Comparison of ENCODE assay signal across 21 mouse cellular contexts in the genomic region with DNA sequence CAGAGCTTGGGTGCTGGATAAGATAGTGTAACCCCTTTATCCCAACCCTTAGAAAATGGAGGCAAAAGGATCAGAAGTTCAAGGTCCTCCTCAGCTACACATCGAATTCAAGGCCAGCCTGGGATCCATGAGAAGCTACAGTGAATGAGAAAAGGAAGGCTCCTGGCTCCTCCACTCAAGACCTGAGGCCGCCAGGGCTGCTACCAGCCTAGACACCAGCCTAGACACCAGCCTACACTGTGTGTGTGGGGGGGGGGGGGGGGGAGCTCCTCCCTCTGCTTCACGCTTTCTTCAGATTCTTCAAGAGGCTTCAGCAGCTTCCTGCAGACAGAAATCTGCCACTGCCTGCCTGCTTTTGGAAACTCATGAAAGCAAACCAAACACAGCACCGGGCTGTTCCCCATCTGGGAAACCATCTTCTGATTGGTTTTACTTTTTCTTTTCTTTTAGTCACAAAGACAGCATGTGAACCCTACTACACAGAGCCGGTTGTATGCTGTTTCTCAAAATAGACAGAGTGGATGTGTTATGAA. TPM values are rescaled to one million over a fixed set of nuclear protein-coding genes. Genes with fewer than 3 reads are reported as not detected.
DNase-seq lines count a peak whose midpoint lies in the region; ATAC-seq lines count a peak whose summit lies in the region.
"Had no signal": no experiment of that assay in that cellular context is flagged by ENCODE, and none has a peak within 500 bp of the region (broad histone marks: within the 10 kb centered on the region; RNA-seq: fewer than 3 reads in every experiment).

No protein-coding gene starts in this region.

- peak; percentile 70 for ATAC-seq in frontal cortex, adult (ENCODE audit: low TSS enrichment)
- ATAC-seq in megakaryocyte progenitor cell, adult 5-6 weeks (replicated peaks; ENCODE audit: poor library complexity), result no peak
- ATAC-seq: activated CD4-positive, CD25-positive, alpha-beta regulatory T cell, adult 4 months; forebrain, embryonic 13.5 days; forebrain, embryonic 16.5 days; hindbrain, postnatal 0 days; inflammation-experienced regulatory T-cells, adult 6 months; Patski had no signal

- intact Hi-C loops in left cerebral cortex, postnatal 25 days (cut with DNase I), result no loop called here

- no peak for DNase-seq in frontal cortex, postnatal 25 days (ENCODE audit: low spot score in 2 of 2)
- peak; percentile 6 to 37 for DNase-seq in left cerebral cortex, postnatal 25 days (ENCODE audit: low spot score in 2 of 2)
- no peak for DNase-seq in left cerebral cortex, adult 18-20 months (ENCODE audit: low spot score in 2 of 2)
- DNase-seq in telencephalon, adult 2 months (ENCODE audit: low read depth, low spot score), result peak; percentile 21
- DNase-seq: adrenal gland, adult 8-10 months; adrenal gland, postnatal 25 days; cerebellum, adult 18-20 months; cerebellum, adult 9-10 months; cerebellum, postnatal 14 days; gastrocnemius, postnatal 25 days; heart, adult 2 months; heart, postnatal 14 days; heart, postnatal 4 days had no signal

RNA-seq across cellular contexts. Expression of gene Fam136a, which starts 43.3 kb away (rescaled TPM):
- total RNA-seq in left cerebral cortex, postnatal 25 days (2021), result 10 to 100 TPM; 23.9 to 24.1 TPM
- total RNA-seq in left cerebral cortex, adult 18-20 months (2021), result 10 to 100 TPM; 20.5 to 21.7 TPM
- total RNA-seq in megakaryocyte progenitor cell, adult 5-6 weeks (2015), result 55.2 and 59.2 TPM in 2 replicates
- total RNA-seq in megakaryocyte progenitor cell, adult 5-6 weeks (2017), result 78.4 and 102 TPM in 2 replicates

RNA-seq across cellular contexts. Expression of gene Snrpg, which starts 49.0 kb away (rescaled TPM):
- total RNA-seq in left cerebral cortex, postnatal 25 days (2021), result 10 to 100 TPM; 58.9 to 62.2 TPM
- 10 to 100 TPM; 50.7 to 60.3 TPM for total RNA-seq in left cerebral cortex, adult 18-20 months (2021)
- total RNA-seq in megakaryocyte progenitor cell, adult 5-6 weeks (2015), result 520 and 538 TPM in 2 replicates
- total RNA-seq in megakaryocyte progenitor cell, adult 5-6 weeks (2017), result 60.0 and 69.9 TPM in 2 replicates

Comparison
In these comparisons a context has a peak if more than half of its experiments do, and no peak if none do; other contexts are left out.
1. DNase-seq: peak in left cerebral cortex, postnatal 25 days (2 of 2) and telencephalon, adult 2 months (single experiment); none in frontal cortex, postnatal 25 days (0 of 2) and left cerebral cortex, adult 18-20 months (0 of 2).